Mouse (Mus musculus) limb, embryonic 15.5 days (tissue): Measurements from ENCODE around the gene Dgke. TPM values are rescaled to one million over a fixed set of nuclear protein-coding genes. Genes with fewer than 3 reads are reported as not detected.

ENCODE experiments used
- ATAC-seq: fragments of 200-750 bp; cut with Nextera tagmentation; 2 replicates; pipeline ENCODE4 v1.8.0; 2017; ENCODE audit warnings: low read depth, moderate TSS enrichment; ENCODE audit not compliant: insufficient number of reproducible peaks, low FRiP score, low TSS enrichment
- H3K27ac ChIP-seq: fragments of 300-500 bp; sonication (generic); 2 replicates; pipeline ENCODE4 v1.5.1; 2015; ENCODE audit warnings: moderate library complexity, mild to moderate bottlenecking, inconsistent platforms
- H3K27me3 ChIP-seq: fragments of 300-500 bp; sonication (generic); 2 replicates; pipeline ENCODE4 v1.6.1; 2015; ENCODE audit warnings: inconsistent platforms
- H3K36me3 ChIP-seq: fragments of 300-500 bp; sonication (generic); 2 replicates; pipeline ENCODE4 v1.6.1; 2015; ENCODE audit warnings: inconsistent platforms
- H3K4me1 ChIP-seq: fragments of 300-500 bp; sonication (generic); 2 replicates; pipeline ENCODE4 v1.6.1; 2015; ENCODE audit warnings: inconsistent platforms
- H3K4me2 ChIP-seq: fragments of 300-500 bp; sonication (generic); 2 replicates; pipeline ENCODE4 v1.6.1; 2015; ENCODE audit warnings: mild to moderate bottlenecking, inconsistent platforms
- H3K4me3 ChIP-seq: fragments of 300-500 bp; sonication (generic); 2 replicates; pipeline ENCODE4 v1.5.1; 2015; ENCODE audit warnings: mild to moderate bottlenecking, inconsistent platforms
- H3K9ac ChIP-seq: fragments of 300-500 bp; sonication (generic); 2 replicates; pipeline ENCODE4 v1.6.1; 2015; ENCODE audit warnings: inconsistent platforms
- H3K9me3 ChIP-seq: fragments of 300-500 bp; sonication (generic); 2 replicates; pipeline ENCODE4 v1.6.1; 2016; ENCODE audit warnings: inconsistent platforms
- WGBS: fragments of 180-500 bp; shearing (Covaris S2); methylation state at CpG from one replicate; pipeline ENCODE4 v1.1.7; 2015; 5-methylcytosine and 5-hydroxymethylcytosine counted together
- polyA plus RNA-seq: library from polyadenylated mRNA; unstranded; fragments of >200 nt; fragmentation: Nextera tagmentation; extraction: Ambion mirVana; gene quantifications from 2 replicates; pipeline ENCODE4 v1.2.1, GENCODE M21; 2015

Dgke gene
- polyA plus RNA-seq, 1 experiment from 2014 or later, result 3.7 TPM

- WGBS, result 50% methylated on average over 10 of the region's 10 CpGs
- no peak overlapping the region for H3K4me2 ChIP-seq
Measured at GRCm38 (mm10) chr11:89028871-89029405, 37.7 kb downstream of the Dgke start.

GRCm38 (mm10) chr11:89027955-89028361 lies 38.7 kb downstream of the Dgke start:
- no peaks in the 10 kb centered on the region for H3K9me3 ChIP-seq
- WGBS, result 51% methylated on average over 10 of the region's 10 CpGs
- H3K36me3 ChIP-seq, result no peaks in the 10 kb centered on the region
- no peak overlapping the region for H3K9ac ChIP-seq
- no peak overlapping the region for H3K27ac ChIP-seq
- H3K4me2 ChIP-seq, result no peak overlapping the region
- no peaks in the 10 kb centered on the region for H3K4me1 ChIP-seq
- H3K4me3 ChIP-seq, result no peak overlapping the region
- ATAC-seq, result no peak
- no peaks in the 10 kb centered on the region for H3K27me3 ChIP-seq

More at GRCm38 (mm10) chr11:89028871-89029405, 37.7 kb downstream of the Dgke start:
- ATAC-seq, result no peak
- Histone ChIP-seq H3K4me1 (no peaks in the 10 kb centered on the region), H3K27me3 (no peaks in the 10 kb centered on the region), H3K4me3 (no peak overlapping the region), H3K9me3 (no peaks in the 10 kb centered on the region), H3K36me3 (no peaks in the 10 kb centered on the region), H3K9ac (no peak overlapping the region), H3K27ac (no peak overlapping the region)

- H3K27me3 ChIP-seq, result no peaks in the 10 kb centered on the region
- ATAC-seq, result no peak
- H3K4me3 ChIP-seq, result no peak overlapping the region
- H3K4me1 ChIP-seq, result no peaks in the 10 kb centered on the region
- H3K9ac ChIP-seq, result no peak overlapping the region
- H3K9me3 ChIP-seq, result no peaks in the 10 kb centered on the region
- no peak overlapping the region for H3K4me2 ChIP-seq
- H3K36me3 ChIP-seq, result no peaks in the 10 kb centered on the region
- WGBS, result 87% methylated on average over 3 of the region's 3 CpGs
- no peak overlapping the region for H3K27ac ChIP-seq
Measured at GRCm38 (mm10) chr11:89026117-89026516, 40.5 kb downstream of the Dgke start.

GRCm38 (mm10) chr11:89025603-89026002 lies 41.0 kb downstream of the Dgke start:
- H3K4me3 ChIP-seq, result no peak overlapping the region
- H3K27me3 ChIP-seq, result no peaks in the 10 kb centered on the region
- no peaks in the 10 kb centered on the region for H3K4me1 ChIP-seq
- no peaks in the 10 kb centered on the region for H3K9me3 ChIP-seq
- H3K27ac ChIP-seq, result no peak overlapping the region
- no peak overlapping the region for H3K4me2 ChIP-seq
- H3K36me3 ChIP-seq, result no peaks in the 10 kb centered on the region
- ATAC-seq, result no peak
- 75% methylated on average over 3 of the region's 3 CpGs for WGBS
- H3K9ac ChIP-seq, result no peak overlapping the region

GRCm38 (mm10) chr11:89024181-89024881 lies 42.3 kb downstream of the Dgke start:
- Histone ChIP-seq H3K27ac (no peak overlapping the region), H3K36me3 (no peaks in the 10 kb centered on the region), H3K27me3 (no peaks in the 10 kb centered on the region), H3K9ac (no peak overlapping the region), H3K4me1 (no peaks in the 10 kb centered on the region), H3K4me2 (no peak overlapping the region), H3K4me3 (no peak overlapping the region), H3K9me3 (no peaks in the 10 kb centered on the region)
- 29% methylated on average over 11 of the region's 11 CpGs for WGBS
- no peak for ATAC-seq

- Histone ChIP-seq H3K36me3 (no peaks in the 10 kb centered on the region), H3K4me1 (no peaks in the 10 kb centered on the region), H3K4me2 (no peak overlapping the region), H3K27me3 (no peaks in the 10 kb centered on the region), H3K4me3 (no peak overlapping the region), H3K9ac (no peak overlapping the region), H3K9me3 (no peaks in the 10 kb centered on the region), H3K27ac (no peak overlapping the region)
- WGBS, result 78% methylated on average over 10 of the region's 10 CpGs
- no peak for ATAC-seq
Measured at GRCm38 (mm10) chr11:89023477-89023876, 43.2 kb downstream of the Dgke start.

GRCm38 (mm10) chr11:89022120-89022731 lies 44.4 kb downstream of the Dgke start:
- ATAC-seq, result no peak
- 60% methylated on average over 8 of the region's 8 CpGs for WGBS

GRCm38 (mm10) chr11:89021687-89022086 lies 45.0 kb downstream of the Dgke start:
- 79% methylated on average over 7 of the region's 7 CpGs for WGBS
- no peaks in the 10 kb centered on the region for H3K9me3 ChIP-seq
- no peak overlapping the region for H3K4me3 ChIP-seq
- H3K27ac ChIP-seq, result no peak overlapping the region
- no peak for ATAC-seq
- H3K4me2 ChIP-seq, result no peak overlapping the region
- no peaks in the 10 kb centered on the region for H3K36me3 ChIP-seq
- H3K9ac ChIP-seq, result no peak overlapping the region
- no peaks in the 10 kb centered on the region for H3K4me1 ChIP-seq
- no peaks in the 10 kb centered on the region for H3K27me3 ChIP-seq

More at GRCm38 (mm10) chr11:89022120-89022731, 44.4 kb downstream of the Dgke start:
- no peak overlapping the region for H3K4me2 ChIP-seq
- no peaks in the 10 kb centered on the region for H3K4me1 ChIP-seq
- no peak overlapping the region for H3K9ac ChIP-seq
- no peaks in the 10 kb centered on the region for H3K27me3 ChIP-seq
- H3K27ac ChIP-seq, result no peak overlapping the region
- no peak overlapping the region for H3K4me3 ChIP-seq
- H3K9me3 ChIP-seq, result no peaks in the 10 kb centered on the region
- H3K36me3 ChIP-seq, result no peaks in the 10 kb centered on the region

GRCm38 (mm10) chr11:89020681-89021305 lies 45.9 kb downstream of the Dgke start:
- WGBS, result 76% methylated on average over 9 of the region's 9 CpGs
- H3K27me3 ChIP-seq, result no peaks in the 10 kb centered on the region
- no peaks in the 10 kb centered on the region for H3K36me3 ChIP-seq
- H3K9ac ChIP-seq, result no peak overlapping the region
- no peak overlapping the region for H3K4me3 ChIP-seq
- no peaks in the 10 kb centered on the region for H3K4me1 ChIP-seq
- H3K9me3 ChIP-seq, result no peaks in the 10 kb centered on the region
- no peak overlapping the region for H3K27ac ChIP-seq
- no peak overlapping the region for H3K4me2 ChIP-seq
- no peak for ATAC-seq

- H3K27ac ChIP-seq, result no peak overlapping the region
- H3K4me1 ChIP-seq, result no peaks in the 10 kb centered on the region
- H3K9ac ChIP-seq, result no peak overlapping the region
- WGBS, result 80% methylated on average over 9 of the region's 9 CpGs
- no peak overlapping the region for H3K4me2 ChIP-seq
- H3K9me3 ChIP-seq, result no peaks in the 10 kb centered on the region
- no peak for ATAC-seq
- H3K36me3 ChIP-seq, result no peaks in the 10 kb centered on the region
- H3K4me3 ChIP-seq, result no peak overlapping the region
- H3K27me3 ChIP-seq, result no peaks in the 10 kb centered on the region
Measured at GRCm38 (mm10) chr11:89017514-89018182, 49.0 kb downstream of the Dgke start.

- H3K4me3 ChIP-seq, result no peak overlapping the region
- no peak for ATAC-seq
- H3K4me1 ChIP-seq, result peaks cover 3% of the 10 kb centered on the region; the same call in 1 of the 2 replicates
- 76% methylated on average over 5 of the region's 5 CpGs for WGBS
- no peak overlapping the region for H3K4me2 ChIP-seq
- H3K27me3 ChIP-seq, result no peaks in the 10 kb centered on the region
- H3K9ac ChIP-seq, result no peak overlapping the region
- 0 out of 2 replicates have a peak, but pooled peaks cover 6% of the 10 kb centered on the region for H3K36me3 ChIP-seq
- H3K9me3 ChIP-seq, result no peaks in the 10 kb centered on the region
- H3K27ac ChIP-seq, result no peak overlapping the region
Measured at GRCm38 (mm10) chr11:89012241-89012640, 54.4 kb downstream of the Dgke start.
